Mouse (Mus musculus) forebrain, embryonic 16.5 days (tissue): ENCODE measurements around the gene Camk1d. TPM values are rescaled to one million over a fixed set of nuclear protein-coding genes. Genes with fewer than 3 reads are reported as not detected.

Experiments
- ATAC-seq: fragments of 200-750 bp; cut with Nextera tagmentation; 2 replicates; pipeline ENCODE4 v1.8.0; 2017; ENCODE audit warnings: mild to moderate bottlenecking, moderate library complexity
- H3K27ac ChIP-seq: fragments of 300-500 bp; sonication (generic); 2 replicates; pipeline ENCODE4 v1.5.1; 2014; ENCODE audit warnings: low read length, control low read depth
- H3K27me3 ChIP-seq: fragments of 300-500 bp; sonication (generic); replicated peaks from 2 replicates; pipeline ENCODE4 v1.6.1; 2014; ENCODE audit warnings: low read length; ENCODE audit not compliant: control insufficient read depth, insufficient read depth
- H3K36me3 ChIP-seq: fragments of 300-500 bp; sonication (generic); 2 replicates; pipeline ENCODE4 v1.6.1; 2014; ENCODE audit not compliant: control insufficient read depth, insufficient read depth
- H3K4me1 ChIP-seq: fragments of 300-500 bp; sonication (generic); replicated peaks from 2 replicates; pipeline ENCODE4 v1.6.1; 2014; ENCODE audit warnings: low read length; ENCODE audit not compliant: control insufficient read depth, insufficient read depth
- H3K4me2 ChIP-seq: fragments of 300-500 bp; sonication (generic); 2 replicates; pipeline ENCODE4 v1.6.1; 2014; ENCODE audit warnings: mild to moderate bottlenecking, low read length, control low read depth
- H3K4me3 ChIP-seq: fragments of 300-500 bp; sonication (generic); replicated peaks from 2 replicates; pipeline ENCODE4 v1.5.1; 2014; ENCODE audit warnings: mild to moderate bottlenecking, low read length, control low read depth
- H3K9ac ChIP-seq: fragments of 300-500 bp; sonication (generic); replicated peaks from 2 replicates; pipeline ENCODE4 v1.6.1; 2014; ENCODE audit warnings: low read depth, low read length, control low read depth
- H3K9me3 ChIP-seq: fragments of 300-500 bp; sonication (generic); 2 replicates; pipeline ENCODE4 v1.6.1; 2016; ENCODE audit warnings: low read length; ENCODE audit not compliant: control insufficient read depth
- WGBS: fragments of 180-500 bp; shearing (Covaris S2); extraction: QIAGEN DNeasy Blood & Tissue Kit; methylation state at CpG from one replicate; pipeline ENCODE4 v1.1.7; 2014; 5-methylcytosine and 5-hydroxymethylcytosine counted together
- polyA plus RNA-seq: library from polyadenylated mRNA; unstranded; fragments of >200 nt; fragmentation: Nextera tagmentation; extraction: Ambion mirVana; gene quantifications from 2 replicates; pipeline ENCODE4 v1.2.1, GENCODE M21; 2015

The Camk1d gene
- polyA plus RNA-seq, 1 experiment from 2014 or later, result 10.6 TPM

- no peak overlapping the region for H3K9ac ChIP-seq
- H3K27me3 ChIP-seq, result no peaks in the 10 kb centered on the region
- 67% methylated on average over 2 of the region's 2 CpGs for WGBS
- no peak overlapping the region for H3K4me3 ChIP-seq
- no peak overlapping the region for H3K27ac ChIP-seq
- peak; percentile 75 for ATAC-seq
- H3K9me3 ChIP-seq, result no peaks in the 10 kb centered on the region
- H3K4me2 ChIP-seq, result no peak overlapping the region
- no peaks in the 10 kb centered on the region for H3K36me3 ChIP-seq
- H3K4me1 ChIP-seq, result peaks cover 8% of the 10 kb centered on the region; the same call in 1 of the 2 replicates
Observed at GRCm38 (mm10) chr2:5411774-5412173, 302.5 kb downstream of the Camk1d start.

- Histone ChIP-seq H3K9ac (no peak overlapping the region), H3K4me2 (no peak overlapping the region), H3K27me3 (no peaks in the 10 kb centered on the region), H3K9me3 (no peaks in the 10 kb centered on the region), H3K4me1 (no peaks in the 10 kb centered on the region), H3K4me3 (no peak overlapping the region), H3K27ac (no peak overlapping the region), H3K36me3 (no peaks in the 10 kb centered on the region)
- WGBS, result 68% methylated on average over 3 of the region's 3 CpGs
- no peak for ATAC-seq
Observed at GRCm38 (mm10) chr2:5403850-5404249, 310.5 kb downstream of the Camk1d start.

GRCm38 (mm10) chr2:5402036-5402435, 312.3 kb downstream of the Camk1d start:
- no peaks in the 10 kb centered on the region for H3K27me3 ChIP-seq
- H3K9me3 ChIP-seq, result no peaks in the 10 kb centered on the region
- H3K36me3 ChIP-seq, result no peaks in the 10 kb centered on the region
- 92% methylated on average over 12 of the region's 12 CpGs for WGBS
- ATAC-seq, result no peak
- peaks cover 9% of the 10 kb centered on the region for H3K4me1 ChIP-seq
- no peak overlapping the region for H3K27ac ChIP-seq
- no peak overlapping the region for H3K4me2 ChIP-seq
- H3K4me3 ChIP-seq, result no peak overlapping the region
- H3K9ac ChIP-seq, result no peak overlapping the region

GRCm38 (mm10) chr2:5398505-5398904, 315.8 kb downstream of the Camk1d start:
- Histone ChIP-seq H3K9me3 (no peaks in the 10 kb centered on the region), H3K27me3 (no peaks in the 10 kb centered on the region), H3K4me1 (peaks cover 13% of the 10 kb centered on the region), H3K27ac (0 out of 2 replicates have a peak overlapping the region, but pooled peaks have one; percentile 20), H3K4me3 (no peak overlapping the region), H3K36me3 (no peaks in the 10 kb centered on the region), H3K9ac (no peak overlapping the region), H3K4me2 (no peak overlapping the region)
- WGBS, result 40% methylated on average over 9 of the region's 9 CpGs
- ATAC-seq, result peak; percentile 61

- H3K27ac ChIP-seq, result peak overlapping the region; percentile 65; the same call in 1 of the 2 replicates
- no peaks in the 10 kb centered on the region for H3K9me3 ChIP-seq
- ATAC-seq, result peak; percentile 83
Observed at GRCm38 (mm10) chr2:5398043-5398442, 316.3 kb downstream of the Camk1d start.

GRCm38 (mm10) chr2:5397468-5397867, 316.8 kb downstream of the Camk1d start:
- Histone ChIP-seq H3K27ac (peak overlapping the region; percentile 65), H3K9me3 (no peaks in the 10 kb centered on the region), H3K27me3 (no peaks in the 10 kb centered on the region), H3K4me2 (no peak overlapping the region), H3K4me1 (peaks cover 13% of the 10 kb centered on the region), H3K9ac (no peak overlapping the region), H3K36me3 (no peaks in the 10 kb centered on the region), H3K4me3 (no peak overlapping the region)
- no peak for ATAC-seq
- WGBS, result 20% methylated on average over 3 of the region's 3 CpGs

More at GRCm38 (mm10) chr2:5398043-5398442, 316.3 kb downstream of the Camk1d start:
- WGBS, result 8% methylated on average over 6 of the region's 6 CpGs
- Histone ChIP-seq H3K36me3 (no peaks in the 10 kb centered on the region), H3K4me1 (peaks cover 13% of the 10 kb centered on the region), H3K27me3 (no peaks in the 10 kb centered on the region), H3K4me2 (no peak overlapping the region), H3K4me3 (no peak overlapping the region), H3K9ac (no peak overlapping the region)

GRCm38 (mm10) chr2:5396415-5396814, 317.9 kb downstream of the Camk1d start:
- Histone ChIP-seq H3K27ac (no peak overlapping the region), H3K9me3 (no peaks in the 10 kb centered on the region), H3K9ac (no peak overlapping the region), H3K4me3 (no peak overlapping the region), H3K4me2 (no peak overlapping the region), H3K27me3 (no peaks in the 10 kb centered on the region), H3K4me1 (peaks cover 13% of the 10 kb centered on the region), H3K36me3 (no peaks in the 10 kb centered on the region)
- 71% methylated on average over 1 of the region's 1 CpGs for WGBS
- ATAC-seq, result 0 out of 2 replicates have a peak, but pooled peaks have one; percentile 37

- whole genome bisulfite sequencing, result 70% methylated on average over 2 of the region's 2 CpGs
Observed at GRCm38 (mm10) chr2:5395873-5396272, 318.4 kb downstream of the Camk1d start.

GRCm38 (mm10) chr2:5392921-5393320, 321.4 kb downstream of the Camk1d start:
- H3K4me2 ChIP-seq, result no peak overlapping the region
- no peaks in the 10 kb centered on the region for H3K27me3 ChIP-seq
- peaks cover 9% of the 10 kb centered on the region for H3K4me1 ChIP-seq
- H3K27ac ChIP-seq, result no peak overlapping the region
- ATAC-seq, result no peak
- no peaks in the 10 kb centered on the region for H3K36me3 ChIP-seq
- no peak overlapping the region for H3K4me3 ChIP-seq
- no peaks in the 10 kb centered on the region for H3K9me3 ChIP-seq
- no peak overlapping the region for H3K9ac ChIP-seq

More at GRCm38 (mm10) chr2:5395873-5396272, 318.4 kb downstream of the Camk1d start:
- ATAC-seq, result no peak
- Histone ChIP-seq H3K9me3 (no peaks in the 10 kb centered on the region), H3K4me3 (no peak overlapping the region), H3K27me3 (no peaks in the 10 kb centered on the region), H3K9ac (no peak overlapping the region), H3K4me1 (peaks cover 15% of the 10 kb centered on the region), H3K4me2 (no peak overlapping the region), H3K27ac (no peak overlapping the region), H3K36me3 (no peaks in the 10 kb centered on the region)

GRCm38 (mm10) chr2:5392470-5392869, 321.8 kb downstream of the Camk1d start:
- Histone ChIP-seq H3K9me3 (no peaks in the 10 kb centered on the region), H3K4me1 (peaks cover 7% of the 10 kb centered on the region; the same call in 1 of the 2 replicates), H3K36me3 (no peaks in the 10 kb centered on the region), H3K9ac (no peak overlapping the region), H3K4me3 (no peak overlapping the region), H3K4me2 (no peak overlapping the region), H3K27ac (no peak overlapping the region), H3K27me3 (no peaks in the 10 kb centered on the region)
- 89% methylated on average over 4 of the region's 4 CpGs for WGBS
- ATAC-seq, result no peak
